Mouse (Mus musculus) CH12.LX (cell line): ENCODE results near the gene Sox2. TPM values are rescaled to one million over a fixed set of nuclear protein-coding genes. Genes with fewer than 3 reads are reported as not detected.

Experiments
- DNase-seq: peaks from one replicate; pipeline ENCODE4 v3.0.0-alpha.2; 2013; ENCODE audit errors: extremely low read depth
- H3K27ac ChIP-seq: 2 replicates; pipeline ENCODE4 v1.5.1; 2012; ENCODE audit warnings: low read depth, mild to moderate bottlenecking, control low read depth, moderate library complexity; ENCODE audit not compliant: insufficient read depth
- H3K27me3 ChIP-seq: replicated peaks from 2 replicates; pipeline ENCODE3; 2012; ENCODE audit warnings: inconsistent platforms
- H3K36me3 ChIP-seq, 2 experiments: replicated peaks in 1 of 2; 2 replicates each; pipeline versions ENCODE3 to v1.6.1; 2012; ENCODE audit warnings: inconsistent platforms in 1 of 2, low read length in 1 of 2, mild to moderate bottlenecking in 1 of 2, mixed read lengths in 1 of 2, moderate library complexity in 1 of 2; ENCODE audit not compliant: control insufficient read depth in 1 of 2, insufficient read depth in 1 of 2
- H3K4me1 ChIP-seq, 2 experiments: 2 replicates each; pipeline ENCODE4 v1.6.1; 2012; ENCODE audit warnings: inconsistent platforms in 1 of 2, moderate library complexity in 1 of 2; ENCODE audit not compliant: insufficient read depth in 2 of 2, control insufficient read depth in 1 of 2
- H3K4me2 ChIP-seq: 2 replicates; pipeline ENCODE4 v1.6.1; 2012; ENCODE audit warnings: low read depth, mild to moderate bottlenecking, control low read depth; ENCODE audit not compliant: poor library complexity, insufficient read depth, severe bottlenecking
- H3K4me3 ChIP-seq, 3 experiments: fragments of 150-350 bp in 1 of 3; sonication (generic) in 1 of 3; replicated peaks in 1 of 3; 2 replicates each; pipeline versions ENCODE3 to v1.5.1; 2011 to 2012; ENCODE audit warnings: low read depth in 2 of 3, low read length in 2 of 3, mild to moderate bottlenecking in 2 of 3, moderate library complexity in 2 of 3, control low read depth in 1 of 3, improper control_type of control experiment in 1 of 3, inconsistent platforms in 1 of 3, mixed read lengths in 1 of 3; ENCODE audit not compliant: poor library complexity in 1 of 3
- H3K79me2 ChIP-seq: replicated peaks from 2 replicates; pipeline ENCODE4 v1.6.1; 2012; ENCODE audit warnings: mild to moderate bottlenecking, moderate library complexity; ENCODE audit not compliant: control insufficient read depth, poor library complexity, insufficient read depth, severe bottlenecking; ENCODE audit errors: extremely low read depth
- H3K9ac ChIP-seq: 2 replicates; pipeline ENCODE4 v1.6.1; 2012; ENCODE audit warnings: low read depth, mild to moderate bottlenecking, control low read depth, moderate library complexity; ENCODE audit not compliant: insufficient read depth
- H3K9me3 ChIP-seq: replicated peaks from 2 replicates; pipeline ENCODE3; 2012; ENCODE audit warnings: low read length, inconsistent platforms, mixed read lengths
- BHLHE40 ChIP-seq: IDR thresholded peaks from 2 replicates; pipeline ENCODE4 v1.6.1; 2011; ENCODE audit warnings: mild to moderate bottlenecking, low read depth, low read length, improper control_type of control experiment
- CHD1 ChIP-seq: IDR thresholded peaks from 2 replicates; pipeline ENCODE4 v1.6.1; 2012; ENCODE audit warnings: low read depth, low read length, improper control_type of control experiment, inconsistent platforms
- CHD2 ChIP-seq: IDR thresholded peaks from 2 replicates; pipeline ENCODE4 v1.6.1; 2011; ENCODE audit warnings: low read length, improper control_type of control experiment
- CTCF ChIP-seq, 2 experiments: IDR thresholded peaks in 1 of 2; conservative IDR thresholded peaks in 1 of 2; 2 replicates each; pipeline ENCODE4 v1.5.1; 2011 to 2012; ENCODE audit warnings: low read depth in 2 of 2, low read length in 2 of 2, improper control_type of control experiment in 1 of 2, inconsistent platforms in 1 of 2, mild to moderate bottlenecking in 1 of 2, moderate library complexity in 1 of 2
- E2F4 ChIP-seq: IDR thresholded peaks from 2 replicates; pipeline ENCODE4 v1.6.1; 2011; ENCODE audit warnings: low read depth, low read length, improper control_type of control experiment; ENCODE audit not compliant: insufficient replicate concordance
- ETS1 ChIP-seq: conservative IDR thresholded peaks from 2 replicates; pipeline ENCODE4 v1.6.1; 2012; ENCODE audit warnings: low read depth, mild to moderate bottlenecking, inconsistent platforms, low read length, improper control_type of control experiment, moderate library complexity
- GABPA ChIP-seq: IDR thresholded peaks from 2 replicates; pipeline ENCODE4 v1.6.1; 2012; ENCODE audit warnings: low read depth, low read length, improper control_type of control experiment, inconsistent platforms; ENCODE audit not compliant: insufficient replicate concordance
- JUN ChIP-seq: IDR thresholded peaks from 2 replicates; pipeline ENCODE4 v1.6.1; 2011; ENCODE audit warnings: low read depth, mild to moderate bottlenecking, low read length, improper control_type of control experiment, moderate library complexity; ENCODE audit not compliant: insufficient read depth
- JUND ChIP-seq: conservative IDR thresholded peaks from 2 replicates; pipeline ENCODE4 v1.6.1; 2011; ENCODE audit warnings: low read depth, low read length, improper control_type of control experiment
- KAT2A ChIP-seq: IDR thresholded peaks from 2 replicates; pipeline ENCODE4 v1.6.1; 2012; ENCODE audit warnings: low read length, improper control_type of control experiment, inconsistent platforms; ENCODE audit not compliant: insufficient replicate concordance
- MAZ ChIP-seq: IDR thresholded peaks from 2 replicates; pipeline ENCODE4 v1.6.1; 2012; ENCODE audit warnings: low read depth, mild to moderate bottlenecking, inconsistent platforms, low read length, improper control_type of control experiment, moderate library complexity
- MEF2A ChIP-seq: IDR thresholded peaks from 2 replicates; pipeline ENCODE4 v1.6.1; 2014; ENCODE audit warnings: low read depth, mild to moderate bottlenecking, inconsistent platforms, low read length, improper control_type of control experiment, borderline replicate concordance
- MXI1 ChIP-seq: IDR thresholded peaks from 2 replicates; pipeline ENCODE4 v1.6.1; 2011; ENCODE audit warnings: mild to moderate bottlenecking, low read depth, low read length, improper control_type of control experiment
- MYC ChIP-seq: IDR thresholded peaks from 2 replicates; pipeline ENCODE4 v1.6.1; 2011; ENCODE audit warnings: low read depth, mild to moderate bottlenecking, improper control_type of control experiment, low read length
- NRF1 ChIP-seq: IDR thresholded peaks from 2 replicates; pipeline ENCODE4 v1.6.1; 2014; ENCODE audit warnings: low read depth, mild to moderate bottlenecking, inconsistent platforms, low read length, improper control_type of control experiment, moderate library complexity
- PAX5 ChIP-seq: IDR thresholded peaks from 2 replicates; pipeline ENCODE4 v1.6.1; 2012; ENCODE audit warnings: low read length, inconsistent platforms, mixed read lengths
- POLR2A ChIP-seq: IDR thresholded peaks from 2 replicates; pipeline ENCODE4 v1.6.1; 2011; ENCODE audit warnings: low read depth, mild to moderate bottlenecking, improper control_type of control experiment, low read length
- RAD21 ChIP-seq: IDR thresholded peaks from 2 replicates; pipeline ENCODE4 v1.6.1; 2011; ENCODE audit warnings: low read depth, mild to moderate bottlenecking, low read length, improper control_type of control experiment, moderate library complexity
- RCOR1 ChIP-seq: conservative IDR thresholded peaks from 2 replicates; pipeline ENCODE4 v1.6.1; 2012; ENCODE audit warnings: low read depth, mild to moderate bottlenecking, inconsistent platforms, low read length, improper control_type of control experiment
- SIN3A ChIP-seq: IDR thresholded peaks from 2 replicates; pipeline ENCODE4 v1.6.1; 2012; ENCODE audit warnings: low read length, improper control_type of control experiment, inconsistent platforms
- TBP ChIP-seq: conservative IDR thresholded peaks from 2 replicates; pipeline ENCODE4 v1.6.1; 2011; ENCODE audit warnings: low read depth, low read length, improper control_type of control experiment
- USF1 ChIP-seq: IDR thresholded peaks from 2 replicates; pipeline ENCODE4 v1.6.1; 2014; ENCODE audit warnings: low read depth, mild to moderate bottlenecking, inconsistent platforms, low read length, improper control_type of control experiment
- USF2 ChIP-seq: conservative IDR thresholded peaks from 2 replicates; pipeline ENCODE4 v1.6.1; 2011; ENCODE audit warnings: low read depth, low read length, improper control_type of control experiment
- ZMIZ1 ChIP-seq: IDR thresholded peaks from 2 replicates; pipeline ENCODE4 v1.6.1; 2012; ENCODE audit warnings: low read depth, mild to moderate bottlenecking, inconsistent platforms, low read length, improper control_type of control experiment
- dilution Hi-C: fragments of 300-500 bp; cut with MboI; formaldehyde crosslinking; loops from 2 replicates; pipeline ENCODE4 v1.14.3; 2020; ENCODE audit warnings: low sequenced_read_pairs; ENCODE audit not compliant: extremely low pct_unique_long_range_greater_than_20kb, extremely low pct_ligation_motif_present
- in situ Hi-C: fragments of 300-500 bp; cut with MboI; formaldehyde crosslinking; loops from 3 replicates; pipeline ENCODE4 v1.14.3; 2019; ENCODE audit warnings: low sequenced_read_pairs, low pct_ligation_motif_present, low pct_unique_long_range_greater_than_20kb, mixed read lengths
- polyA plus RNA-seq: library from polyadenylated mRNA; unstranded; fragments of >175 nt; gene quantifications from 2 replicates; pipeline ENCODE4 v1.2.1, GENCODE M21; 2012; ENCODE audit warnings: low read depth; ENCODE audit not compliant: insufficient read length
- total RNA-seq, 2 experiments: library from RNA; depleted of rRNA; stranded (reverse); fragments of 300-350 nt in 1 of 2; fragments of >200 nt in 1 of 2; gene quantifications; 2 replicates each; pipeline ENCODE4 v1.2.3; 2012 to 2014

Gene Sox2
- total and polyA plus RNA-seq, 3 experiments, result not detected

DNA sequence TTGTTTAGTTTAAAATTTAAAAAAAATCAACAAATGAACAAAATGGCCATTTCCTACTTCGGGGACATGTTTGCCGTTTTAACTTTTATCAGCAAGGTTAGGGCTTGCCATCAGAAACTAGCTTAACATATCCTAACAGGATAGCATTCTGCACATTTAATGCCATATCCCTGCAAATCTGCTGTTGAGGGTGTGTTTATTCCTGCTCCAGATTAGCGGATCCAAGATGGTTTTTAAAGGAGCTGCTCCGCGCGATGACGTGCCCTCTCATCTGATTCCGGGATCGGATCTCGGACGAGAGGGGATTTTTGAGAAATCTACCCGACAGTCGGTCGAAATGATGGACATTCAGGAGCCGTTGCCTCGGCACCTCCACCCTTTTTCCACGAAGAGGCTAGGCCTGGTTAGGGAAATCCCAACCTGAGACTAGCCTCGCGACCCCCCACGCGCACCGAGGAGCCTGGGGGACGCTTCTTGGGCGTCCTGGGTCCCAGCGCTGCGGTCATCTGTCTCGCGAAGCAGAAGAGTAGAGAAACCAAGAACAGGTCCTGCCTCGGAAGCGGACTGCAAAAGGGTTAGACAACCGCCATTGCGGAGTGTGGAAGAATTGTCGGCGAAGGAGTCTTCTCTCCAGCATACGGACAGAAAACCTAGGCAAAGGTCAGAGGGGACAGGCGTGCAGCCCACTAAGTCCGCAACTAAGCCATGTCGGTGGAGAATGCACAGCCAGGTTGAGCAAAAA is 8.3 kb upstream of the Sox2 start:
- H3K9me3 ChIP-seq, result peaks cover 44% of the 10 kb centered on the region
- H3K27me3 ChIP-seq, result no peaks in the 10 kb centered on the region
- no peak overlapping the region for H3K4me3 ChIP-seq
- no peak for DNase-seq
- no peaks in the 10 kb centered on the region for H3K36me3 ChIP-seq
- H3K27ac ChIP-seq, result no peak overlapping the region
- dilution Hi-C loops (no loop called here), in situ Hi-C loops (no loop called here)
- TF ChIP-seq E2F4 (no peak), SIN3A (no peak), ETS1 (no peak), PAX5 (no peak), ZMIZ1 (no peak), RCOR1 (no peak), MXI1 (no peak), JUN (no peak), CHD1 (no peak), USF1 (no peak), USF2 (no peak), POLR2A (no peak), KAT2A (no peak), MYC (no peak), MAZ (no peak), MEF2A (no peak), TBP (no peak)
- H3K4me2 ChIP-seq, result no peak overlapping the region
- H3K79me2 ChIP-seq, result no peaks in the 10 kb centered on the region
- no peaks in the 10 kb centered on the region for H3K4me1 ChIP-seq
- no peak overlapping the region for H3K9ac ChIP-seq

DNA sequence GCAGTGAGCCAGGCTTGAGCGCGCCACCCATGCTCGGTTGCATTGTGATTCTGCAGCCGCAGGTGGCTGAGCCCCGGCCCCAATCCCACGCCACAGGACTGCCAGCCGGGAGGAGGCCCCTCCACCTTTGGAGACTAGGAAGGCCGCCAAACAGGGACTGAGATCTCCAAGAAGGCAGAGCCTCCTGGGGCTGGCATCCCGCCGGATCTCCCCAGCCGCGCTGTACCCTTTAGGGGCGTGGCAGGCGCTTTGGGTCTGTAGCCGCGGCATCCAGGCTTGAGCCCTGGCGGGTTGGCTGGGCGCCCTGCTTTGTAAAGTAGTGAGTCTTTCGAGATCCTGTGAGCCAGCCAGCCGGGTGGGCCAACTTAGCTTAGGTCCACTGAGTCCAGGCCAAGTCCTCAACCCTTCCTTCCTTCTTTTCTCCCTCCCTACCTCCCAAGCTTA is 7.7 kb upstream of the Sox2 start:
- no peak overlapping the region for H3K4me3 ChIP-seq
- in situ Hi-C loops, result no loop called here
- no peaks in the 10 kb centered on the region for H3K4me1 ChIP-seq
- peaks cover 39% of the 10 kb centered on the region for H3K9me3 ChIP-seq
- H3K9ac ChIP-seq, result no peak overlapping the region
- no peaks in the 10 kb centered on the region for H3K79me2 ChIP-seq
- H3K36me3 ChIP-seq, result no peaks in the 10 kb centered on the region
- H3K27ac ChIP-seq, result no peak overlapping the region
- H3K4me2 ChIP-seq, result no peak overlapping the region
- dilution Hi-C loops, result no loop called here
- DNase-seq, result no peak
- TF ChIP-seq USF2, result no peak
- TF ChIP-seq RAD21, result no peak
- TF ChIP-seq JUND, result no peak
- TF ChIP-seq TBP, result no peak
- TF ChIP-seq MAZ, result no peak
- no peak for TF ChIP-seq BHLHE40
- TF ChIP-seq GABPA, result no peak
- no peak for TF ChIP-seq NRF1
- TF ChIP-seq CTCF (conservative IDR thresholded peaks at IDR 0.05 in 1 of 2, IDR thresholded peaks at IDR 0.05 in 1 of 2; ENCODE audit: low read depth in 2 of 2, low read length in 2 of 2), result no peak
- no peak for TF ChIP-seq MEF2A
- TF ChIP-seq CHD2, result no peak
- H3K27me3 ChIP-seq, result no peaks in the 10 kb centered on the region
